Comparison of ENCODE assay signal across 22 mouse cellular contexts in genomic region chr17:84628611-84629010, GRCm38 (mm10). TPM values are rescaled to one million over a fixed set of nuclear protein-coding genes. Genes with fewer than 3 reads are reported as not detected.
DNase-seq lines count a peak whose midpoint lies in the region; ATAC-seq and TF ChIP-seq lines count a peak whose summit lies in the region.
"Had no signal": no experiment of that assay in that cellular context is flagged by ENCODE, and none has a peak within 500 bp of the region (broad histone marks: within the 10 kb centered on the region; RNA-seq: fewer than 3 reads in every experiment).

No protein-coding gene starts in this region.

- H3K4me2 ChIP-seq in limb, embryonic 13.5 days (replicated peaks): no peak overlapping the region
- no peak overlapping the region for H3K4me2 ChIP-seq in stomach, postnatal 0 days (replicated peaks; ENCODE audit: low read depth)
- H3K4me2 ChIP-seq: embryonic facial prominence, embryonic 15.5 days; forebrain, embryonic 15.5 days; heart, embryonic 13.5 days; hindbrain, embryonic 15.5 days had no signal

- TF ChIP-seq CTCF in stomach, postnatal 0 days (IDR thresholded peaks at IDR 0.05; ENCODE audit: low read depth): no peak

- no peak for TF ChIP-seq EP300 in stomach, postnatal 0 days (optimal IDR thresholded peaks at IDR 0.05)

- H3K4me3 ChIP-seq in limb, embryonic 13.5 days: no peak overlapping the region
- no peak overlapping the region for H3K4me3 ChIP-seq in limb, embryonic 10.5 days
- H3K4me3 ChIP-seq in stomach, postnatal 0 days (ENCODE audit: low read depth, low read length): no peak overlapping the region
- H3K4me3 ChIP-seq: embryonic facial prominence, embryonic 15.5 days; forebrain, embryonic 15.5 days; heart, embryonic 13.5 days; hindbrain, embryonic 15.5 days had no signal

- H3K4me1 ChIP-seq in limb, embryonic 13.5 days: peaks cover 19% of the 10 kb centered on the region
- peaks cover 14% of the 10 kb centered on the region for H3K4me1 ChIP-seq in limb, embryonic 10.5 days
- 0 out of 2 replicates have a peak, but pooled peaks cover 4% of the 10 kb centered on the region for H3K4me1 ChIP-seq in stomach, postnatal 0 days (replicated peaks; ENCODE audit: control insufficient read depth, insufficient read depth)

- H3K9me3 ChIP-seq in limb, embryonic 13.5 days: no peaks in the 10 kb centered on the region
- peaks cover 6% of the 10 kb centered on the region; the same call in 1 of the 2 replicates for H3K9me3 ChIP-seq in limb, embryonic 10.5 days (replicated peaks)
- H3K9me3 ChIP-seq in stomach, postnatal 0 days (ENCODE audit: control insufficient read depth, low read length): no peaks in the 10 kb centered on the region
- H3K9me3 ChIP-seq: embryonic facial prominence, embryonic 15.5 days; forebrain, embryonic 15.5 days; heart, embryonic 13.5 days; hindbrain, embryonic 15.5 days had no signal

- WGBS in limb, embryonic 13.5 days: 69% methylated on average over 9 of the region's 9 CpGs
- WGBS in limb, embryonic 10.5 days: 86% methylated on average over 9 of the region's 9 CpGs
- 74% methylated on average over 9 of the region's 9 CpGs for WGBS in stomach, postnatal 0 days

- H3K9ac ChIP-seq in limb, embryonic 13.5 days: no peak overlapping the region
- H3K9ac ChIP-seq in stomach, postnatal 0 days (ENCODE audit: low read length): no peak overlapping the region
- H3K9ac ChIP-seq: embryonic facial prominence, embryonic 15.5 days; forebrain, embryonic 15.5 days; heart, embryonic 13.5 days; hindbrain, embryonic 15.5 days had no signal

- no peaks in the 10 kb centered on the region for H3K27me3 ChIP-seq in limb, embryonic 13.5 days
- no peaks in the 10 kb centered on the region for H3K27me3 ChIP-seq in limb, embryonic 10.5 days (ENCODE audit: low read depth, poor library complexity, severe bottlenecking)
- H3K27me3 ChIP-seq in stomach, postnatal 0 days (ENCODE audit: control insufficient read depth, insufficient read depth, low read length): no peaks in the 10 kb centered on the region
- H3K27me3 ChIP-seq: embryonic facial prominence, embryonic 15.5 days; forebrain, embryonic 15.5 days; heart, embryonic 13.5 days; hindbrain, embryonic 15.5 days had no signal

- H3K36me3 ChIP-seq in limb, embryonic 13.5 days: peaks cover 7% of the 10 kb centered on the region
- peaks cover 12% of the 10 kb centered on the region; the same call in 1 of the 2 replicates for H3K36me3 ChIP-seq in limb, embryonic 10.5 days
- no peaks in the 10 kb centered on the region for H3K36me3 ChIP-seq in stomach, postnatal 0 days (ENCODE audit: control insufficient read depth, insufficient read depth, low read length)
- H3K36me3 ChIP-seq: forebrain, embryonic 15.5 days; heart, embryonic 13.5 days had no signal

- peak overlapping the region; percentile 33; the same call in 1 of the 2 replicates for H3K27ac ChIP-seq in limb, embryonic 13.5 days
- H3K27ac ChIP-seq in limb, embryonic 10.5 days: no peak overlapping the region
- H3K27ac ChIP-seq in stomach, postnatal 0 days (replicated peaks): no peak overlapping the region
- H3K27ac ChIP-seq: embryonic facial prominence, embryonic 15.5 days; forebrain, embryonic 15.5 days; heart, embryonic 13.5 days; hindbrain, embryonic 15.5 days had no signal

- DNase-seq in adrenal gland, adult 2 months: peak; percentile 59
- no peak for DNase-seq in adrenal gland, postnatal 4 days (ENCODE audit: low spot score in 2 of 2)
- no peak for DNase-seq in limb, embryonic 10.5 days (ENCODE audit: low spot score)
- peak; percentile 22 to 37 for DNase-seq in adrenal gland, postnatal 36 days
- DNase-seq in layer of hippocampus, postnatal 10 days (ENCODE audit: low spot score in 2 of 2): no peak
- DNase-seq in stomach, postnatal 0 days (ENCODE audit: low spot score): no peak
- DNase-seq: cerebellum, adult 18-20 months; cerebellum, adult 9-11 months; cerebellum, postnatal 36 days; gastrocnemius, postnatal 36 days; heart, adult 18-20 months; heart, postnatal 36 days had no signal

- no peak for ATAC-seq in limb, embryonic 13.5 days (ENCODE audit: low FRiP score, low read depth)
- no peak for ATAC-seq in stomach, postnatal 0 days (ENCODE audit: low FRiP score, low TSS enrichment)
- ATAC-seq: forebrain, embryonic 15.5 days; intestine, embryonic 16.5 days had no signal

RNA-seq across cellular contexts. Expression of gene Dync2li1, which starts 2.3 kb away (rescaled TPM):
- 10 to 100 TPM; 19.1 to 40.9 TPM for total RNA-seq in adrenal gland, adult 2 months (2021)
- 0.52 and 0.88 TPM in 2 replicates for polyA plus RNA-seq in adrenal gland, adult 2 months (2012; rRNA removed)
- 10 to 100 TPM; 23.2 to 28.2 TPM for total RNA-seq in adrenal gland, postnatal 4 days (2021)
- 36.4 and 39.9 TPM in 2 replicates for polyA plus RNA-seq in limb, embryonic 13.5 days (2015; fragmentation: Nextera tagmentation; extraction: Ambion mirVana)
- polyA plus RNA-seq in limb, embryonic 10.5 days (2016; fragmentation: Nextera tagmentation; extraction: Ambion mirVana): 25.5 and 33.4 TPM in 2 replicates
- 10 to 100 TPM; 23.9 to 43.4 TPM for total RNA-seq in adrenal gland, postnatal 36 days (2021)
- 10 to 100 TPM; 21.9 to 23.9 TPM for total RNA-seq in layer of hippocampus, postnatal 10 days (2021)
- polyA plus RNA-seq in stomach, postnatal 0 days (2015; fragmentation: Nextera tagmentation; extraction: Ambion mirVana): 13.3 and 14.0 TPM in 2 replicates
- total RNA-seq: MEL had no signal

RNA-seq across cellular contexts. Expression of gene Abcg8, which starts 47.5 kb away (rescaled TPM):
- under 1 TPM in 1 of 2 experiments, not detected in 1; 0.14 TPM for total RNA-seq in adrenal gland, adult 2 months (2021)
- 0.09 TPM in 1 of 2 replicates, not detected in the other for polyA plus RNA-seq in adrenal gland, adult 2 months (2012; rRNA removed)
- 1 to 10 TPM in 1 of 2 experiments, under 1 TPM in 1; 0.25 to 4.5 TPM for total RNA-seq in adrenal gland, postnatal 4 days (2021)
- polyA plus RNA-seq in limb, embryonic 13.5 days (2015; fragmentation: Nextera tagmentation; extraction: Ambion mirVana): 0.15 TPM in 1 of 2 replicates, not detected in the other
- polyA plus RNA-seq in limb, embryonic 10.5 days (2016; fragmentation: Nextera tagmentation; extraction: Ambion mirVana): 0.10 and 0.11 TPM in 2 replicates
- total RNA-seq in adrenal gland, postnatal 36 days (2021): not detected
- not detected for total RNA-seq in layer of hippocampus, postnatal 10 days (2021)
- 0.08 and 0.13 TPM in 2 replicates for polyA plus RNA-seq in stomach, postnatal 0 days (2015; fragmentation: Nextera tagmentation; extraction: Ambion mirVana)
- total RNA-seq: gastrocnemius, postnatal 36 days; heart, adult 18-20 months; heart, postnatal 36 days; MEL had no signal
- polyA plus RNA-seq: C2C12; heart, embryonic 13.5 days; heart, postnatal 0 days had no signal

RNA-seq across cellular contexts. Expression of gene Abcg5, which starts 54.2 kb away (rescaled TPM):
- not detected for total RNA-seq in adrenal gland, adult 2 months (2021)
- 0.11 TPM in 1 of 2 replicates, not detected in the other for polyA plus RNA-seq in adrenal gland, adult 2 months (2012; rRNA removed)
- total RNA-seq in adrenal gland, postnatal 4 days (2021): 1 to 10 TPM in 1 of 2 experiments, under 1 TPM in 1; 0.64 to 4.5 TPM
- 1.4 and 1.6 TPM in 2 replicates for polyA plus RNA-seq in limb, embryonic 13.5 days (2015; fragmentation: Nextera tagmentation; extraction: Ambion mirVana)
- polyA plus RNA-seq in limb, embryonic 10.5 days (2016; fragmentation: Nextera tagmentation; extraction: Ambion mirVana): 0.97 and 1.1 TPM in 2 replicates
- total RNA-seq in adrenal gland, postnatal 36 days (2021): not detected
- total RNA-seq in layer of hippocampus, postnatal 10 days (2021): not detected
- polyA plus RNA-seq in stomach, postnatal 0 days (2015; fragmentation: Nextera tagmentation; extraction: Ambion mirVana): 0.82 and 1.7 TPM in 2 replicates
- total RNA-seq: gastrocnemius, adult 8-10 months; gastrocnemius, postnatal 36 days; heart, adult 18-20 months; heart, postnatal 36 days; MEL had no signal
- polyA plus RNA-seq: C2C12; heart, postnatal 0 days had no signal

Comparison
In these comparisons a context has a peak if more than half of its experiments do, and no peak if none do; other contexts are left out.
1. DNase-seq: peak in adrenal gland, adult 2 months (single experiment) and adrenal gland, postnatal 36 days (2 of 2); none in adrenal gland, postnatal 4 days (0 of 2), limb, embryonic 10.5 days (single experiment), layer of hippocampus, postnatal 10 days (0 of 2) and stomach, postnatal 0 days (single experiment).